Mouse (Mus musculus) heart, adult 8-10 months (tissue): Measurements from ENCODE around the gene Ube2n. TPM values are rescaled to one million over a fixed set of nuclear protein-coding genes. Genes with fewer than 3 reads are reported as not detected.

ENCODE experiments used
- DNase-seq: peaks from one replicate; pipeline ENCODE4 v3.0.0; 2022; ENCODE audit warnings: low spot score
- microRNA-seq: library from miRNA; unstranded; fragments of <30 nt; microRNA quantifications from one replicate; pipeline ENCODE4 v1.2.0, GENCODE M21; 2022
- total RNA-seq, 4 experiments: library from RNA; stranded (reverse); gene quantifications; 2 replicates each; pipeline ENCODE4 v1.2.4; 2022

Ube2n gene
- total RNA-seq, 4 experiments from 2014 or later = 85.8 to 102 (median 94.5) TPM

GRCm38 (mm10) chr10:95590196-95590595 lies 75.3 kb downstream of the Ube2n start:
- DNase-seq = no peak

- DNase-seq = no peak
Measured at GRCm38 (mm10) chr10:95591257-95591656, 76.3 kb downstream of the Ube2n start.

DNA sequence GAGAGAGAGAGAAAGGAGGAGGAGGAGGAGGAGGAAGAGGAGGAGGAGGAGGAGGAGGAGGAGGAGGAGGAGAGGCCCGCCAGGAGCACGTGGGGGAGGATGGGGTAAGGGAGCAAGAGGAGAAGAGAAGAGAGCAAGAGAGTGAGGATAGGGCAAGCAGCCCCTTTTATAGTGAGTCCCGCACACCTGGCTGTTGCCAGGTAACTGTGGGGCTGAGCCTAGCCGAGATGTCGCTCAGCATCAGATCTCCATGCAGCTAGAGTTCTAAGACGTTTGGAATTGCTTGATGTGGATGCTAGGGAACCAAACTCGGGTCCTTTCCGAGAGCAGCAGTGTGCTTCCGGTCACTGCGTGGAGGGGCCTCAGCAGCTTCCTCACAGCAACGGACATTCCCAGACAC lies 79.5 kb downstream of the Ube2n start:
- DNase-seq = no peak

Small RNAs within 50 kb of the gene (microRNA-seq; reads per million reads assigned to microRNA genes)
- gene Mir3058 = 46.8 reads per million, percentile 48 among the genes with 10 or more reads in this experiment

Other genes starting within 250 kb of the Ube2n start
- gene Cradd, start 191.0 kb upstream of the Ube2n start, total RNA-seq = 10 to 100 TPM in 2 of 4 experiments, 1 to 10 TPM in 2; 6.6 to 15.0 (median 10.4) TPM
- 10 to 100 TPM; 39.1 to 62.3 (median 45.0) TPM for gene Socs2, start 98.0 kb upstream of the Ube2n start, total RNA-seq
- 100 to 1,000 TPM; 415 to 495 (median 478) TPM for gene Mrpl42, start 13.2 kb upstream of the Ube2n start, total RNA-seq
- gene Nudt4, start 49.0 kb downstream of the Ube2n start, total RNA-seq = 100 to 1,000 TPM; 276 to 382 (median 344) TPM
- gene Anapc15-ps, start 158.3 kb downstream of the Ube2n start, total RNA-seq = not detected